Mouse (Mus musculus): Measurements from ENCODE around the gene Ciao2a. TPM values are rescaled to one million over a fixed set of nuclear protein-coding genes. Genes with fewer than 3 reads are reported as not detected.

Ciao2a gene
- 133 and 152 TPM in 2 replicates for polyA plus RNA-seq (2012; ENCODE audit: insufficient read depth, insufficient read length, missing spikeins)

DNA sequence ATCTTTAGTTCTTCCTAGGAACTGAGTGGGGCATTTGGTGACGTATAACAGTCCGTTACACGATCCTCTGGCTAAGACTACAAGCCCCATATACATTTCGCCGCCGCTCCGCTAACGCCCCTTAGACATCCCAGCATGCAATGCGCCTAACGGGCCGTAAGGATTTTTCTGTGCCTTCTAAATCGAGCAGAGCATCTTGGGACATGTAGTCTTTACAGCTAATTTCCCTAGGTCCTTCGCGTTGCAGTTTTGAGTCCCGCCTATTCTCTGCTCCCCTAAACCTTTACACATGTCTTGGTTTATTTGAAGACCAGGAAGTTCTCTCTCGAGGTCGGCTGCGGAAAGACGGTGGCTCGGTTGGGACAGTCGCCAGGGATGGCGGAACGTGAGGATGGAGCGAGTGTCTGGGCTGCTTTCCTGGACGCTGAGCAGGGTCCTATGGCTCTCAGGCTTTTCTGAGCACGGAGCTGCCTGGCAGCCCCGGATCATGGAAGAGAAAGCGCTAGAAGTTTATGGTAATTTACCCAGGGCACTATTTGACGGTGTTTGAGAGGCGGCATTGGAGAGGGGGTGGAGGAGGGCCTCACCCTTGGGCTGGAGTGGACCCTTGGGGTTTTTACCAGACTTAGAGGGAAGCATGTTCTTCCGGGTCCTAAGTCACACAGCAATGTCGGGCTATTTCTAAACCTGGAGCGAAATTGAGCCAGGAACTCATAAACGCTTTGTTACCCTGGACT, at the start of gene Ciao2a, which contains the start of gene Snx1:
TSS of gene Ciao2a (plus strand) at position 156 of the 737 bp plus-strand sequence.
TSS of gene Snx1 (minus strand) at position 132 of the 737 bp plus-strand sequence.
- TF ChIP-seq POLR2A (IDR thresholded peaks at IDR 0.05; ENCODE audit: borderline replicate concordance, low read depth, low read length) (no peak), CTCF (IDR thresholded peaks at IDR 0.05; ENCODE audit: low read depth, low read length) (no peak)
- peak within 1 kb of the TSS; percentile 69 for H3K4me3 ChIP-seq (ENCODE audit: insufficient read depth, low read length)
- H3K4me1 ChIP-seq (ENCODE audit: control insufficient read depth, insufficient read depth, low read length): peaks cover 37% of the 10 kb centered on the region
- H3K27ac ChIP-seq (ENCODE audit: insufficient read depth, low read depth, low read length): peak within 1 kb of the TSS; percentile 83

DNA sequence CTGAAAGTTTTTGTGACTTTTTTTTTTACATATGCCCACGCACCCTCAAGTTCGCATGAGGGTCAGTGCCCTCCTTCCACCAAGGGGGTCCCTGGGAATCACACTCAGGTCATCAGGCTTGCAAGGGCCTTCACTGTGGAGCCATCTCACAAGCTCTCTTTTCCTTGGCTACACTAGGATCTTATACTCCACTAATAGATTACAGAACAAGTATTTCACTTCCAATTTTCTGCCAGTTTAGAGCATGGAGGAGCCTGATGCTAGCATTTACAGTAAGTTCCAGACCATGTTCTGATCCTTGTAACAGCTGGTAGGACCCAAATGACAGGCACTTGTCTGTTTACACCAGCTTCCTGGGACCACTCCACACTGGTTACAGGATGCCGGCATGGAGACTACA, 48.3 kb upstream of the Ciao2a start:
- H3K4me3 ChIP-seq (ENCODE audit: insufficient read depth, low read length): no peak overlapping the region
- TF ChIP-seq CTCF (IDR thresholded peaks at IDR 0.05; ENCODE audit: low read depth, low read length) (no peak), POLR2A (IDR thresholded peaks at IDR 0.05; ENCODE audit: borderline replicate concordance, low read depth, low read length) (no peak)
- H3K27ac ChIP-seq (ENCODE audit: insufficient read depth, low read depth, low read length): no peak overlapping the region
- no peaks in the 10 kb centered on the region for H3K4me1 ChIP-seq (ENCODE audit: control insufficient read depth, insufficient read depth, low read length)

DNA sequence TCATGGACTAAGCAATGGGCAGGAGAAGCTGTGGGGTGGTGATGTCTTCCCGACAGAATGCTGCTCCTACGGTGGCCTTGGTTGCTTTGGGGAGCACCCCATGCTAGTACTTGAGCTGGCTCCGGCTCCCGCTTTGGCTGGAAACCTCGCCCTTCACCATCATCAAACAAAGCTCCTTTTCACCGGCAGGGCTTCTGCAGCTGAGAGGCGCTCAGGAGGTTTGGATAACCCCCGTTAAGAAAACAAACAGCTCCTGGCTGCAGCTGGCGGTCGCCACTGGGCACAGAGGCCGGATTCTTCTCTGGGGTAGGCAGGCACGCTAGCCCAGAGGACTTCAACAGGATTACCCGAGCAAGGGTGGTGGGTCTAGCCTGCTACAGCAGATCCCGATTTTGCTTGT, 47.9 kb upstream of the Ciao2a start:
- TF ChIP-seq CTCF (IDR thresholded peaks at IDR 0.05; ENCODE audit: low read depth, low read length): no peak
- TF ChIP-seq POLR2A (IDR thresholded peaks at IDR 0.05; ENCODE audit: borderline replicate concordance, low read depth, low read length): no peak
- H3K27ac ChIP-seq (ENCODE audit: insufficient read depth, low read depth, low read length): no peak overlapping the region

DNA sequence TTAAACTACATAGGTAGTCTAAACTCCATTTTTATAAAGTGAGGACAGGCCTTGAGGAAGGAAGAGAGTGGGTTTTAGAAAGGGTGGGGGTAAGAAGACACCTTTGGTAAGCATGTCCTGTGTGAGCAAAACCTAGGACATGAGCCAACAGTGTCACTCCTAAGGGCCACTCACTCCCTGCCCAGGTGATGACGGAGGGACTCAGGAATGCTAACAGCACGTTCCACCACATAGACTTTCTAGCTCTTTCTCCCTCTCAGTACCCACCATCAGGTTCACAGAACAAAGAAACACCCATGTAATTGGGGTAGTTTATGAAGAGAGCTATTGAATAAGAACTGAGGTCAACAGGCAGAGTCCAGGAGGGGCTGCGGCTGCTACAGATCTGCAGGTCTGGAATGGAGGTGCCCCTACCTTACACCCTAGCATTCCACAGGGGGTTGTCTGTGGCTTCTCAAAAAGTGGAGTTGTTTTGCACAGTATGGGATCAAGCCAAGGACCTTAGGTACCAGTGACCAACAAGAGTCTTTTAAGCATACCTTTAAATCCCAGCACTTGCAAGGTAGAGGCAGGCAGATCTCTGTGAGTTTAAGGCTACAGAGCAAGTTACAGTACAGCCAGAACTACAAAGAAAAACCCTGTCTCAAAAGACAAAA, 45.5 kb upstream of the Ciao2a start:
- H3K27ac ChIP-seq (ENCODE audit: insufficient read depth, low read depth, low read length): no peak overlapping the region
- TF ChIP-seq CTCF (IDR thresholded peaks at IDR 0.05; ENCODE audit: low read depth, low read length): no peak
- no peak for TF ChIP-seq POLR2A (IDR thresholded peaks at IDR 0.05; ENCODE audit: borderline replicate concordance, low read depth, low read length)

More for the DNA sequence above, 47.9 kb upstream of the Ciao2a start:
- H3K4me1 ChIP-seq (ENCODE audit: control insufficient read depth, insufficient read depth, low read length): no peaks in the 10 kb centered on the region
- H3K4me3 ChIP-seq (ENCODE audit: insufficient read depth, low read length): no peak overlapping the region

DNA sequence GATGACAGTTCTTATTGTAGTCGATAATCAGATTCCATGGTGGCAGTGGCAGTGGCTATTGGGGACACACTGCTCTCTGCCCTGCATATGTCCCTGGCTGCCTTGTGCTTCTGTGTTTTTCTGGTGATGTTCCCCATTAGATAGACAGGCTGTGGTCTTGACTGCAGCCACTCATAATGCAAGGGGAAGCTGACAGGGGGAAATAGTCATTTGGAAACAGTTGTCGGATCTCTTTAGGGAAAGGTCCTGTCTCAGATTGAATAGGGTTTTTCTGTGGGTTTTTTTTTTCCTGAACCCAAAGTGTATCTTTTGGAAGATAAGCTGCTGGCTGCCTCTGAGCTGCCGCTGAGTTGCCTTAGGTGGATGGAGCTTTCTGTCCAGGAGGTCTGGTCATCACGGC, 44.4 kb upstream of the Ciao2a start:
- H3K4me3 ChIP-seq (ENCODE audit: insufficient read depth, low read length): no peak overlapping the region
- TF ChIP-seq POLR2A (IDR thresholded peaks at IDR 0.05; ENCODE audit: borderline replicate concordance, low read depth, low read length) (no peak), CTCF (IDR thresholded peaks at IDR 0.05; ENCODE audit: low read depth, low read length) (no peak)
- no peak overlapping the region for H3K27ac ChIP-seq (ENCODE audit: insufficient read depth, low read depth, low read length)
- no peaks in the 10 kb centered on the region for H3K4me1 ChIP-seq (ENCODE audit: control insufficient read depth, insufficient read depth, low read length)

More for the DNA sequence above, 45.5 kb upstream of the Ciao2a start:
- no peaks in the 10 kb centered on the region for H3K4me1 ChIP-seq (ENCODE audit: control insufficient read depth, insufficient read depth, low read length)
- no peak overlapping the region for H3K4me3 ChIP-seq (ENCODE audit: insufficient read depth, low read length)

DNA sequence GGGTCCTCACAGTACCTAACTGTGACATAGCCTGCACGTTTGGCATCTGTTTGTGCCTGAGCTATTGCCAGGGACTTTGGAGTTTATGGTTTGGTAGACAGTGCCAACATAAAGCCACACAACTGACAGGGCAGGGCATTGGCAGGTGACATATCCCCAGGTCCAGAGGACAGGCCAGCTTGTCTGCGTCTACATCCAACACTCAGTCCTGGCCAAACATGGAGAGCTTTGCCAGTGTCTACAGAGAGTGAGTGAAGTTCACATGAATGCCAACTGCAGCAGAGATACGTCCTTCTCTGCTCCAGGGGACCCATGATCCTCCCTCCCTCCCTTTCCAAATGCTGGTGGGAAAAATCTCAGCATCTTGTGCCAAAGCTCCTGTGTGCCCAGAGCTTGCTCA, 42.2 kb upstream of the Ciao2a start:
- TF ChIP-seq POLR2A (IDR thresholded peaks at IDR 0.05; ENCODE audit: borderline replicate concordance, low read depth, low read length) (no peak), CTCF (IDR thresholded peaks at IDR 0.05; ENCODE audit: low read depth, low read length) (no peak)
- H3K4me3 ChIP-seq (ENCODE audit: insufficient read depth, low read length): no peak overlapping the region
- no peak overlapping the region for H3K27ac ChIP-seq (ENCODE audit: insufficient read depth, low read depth, low read length)
- H3K4me1 ChIP-seq (ENCODE audit: control insufficient read depth, insufficient read depth, low read length): no peaks in the 10 kb centered on the region

DNA sequence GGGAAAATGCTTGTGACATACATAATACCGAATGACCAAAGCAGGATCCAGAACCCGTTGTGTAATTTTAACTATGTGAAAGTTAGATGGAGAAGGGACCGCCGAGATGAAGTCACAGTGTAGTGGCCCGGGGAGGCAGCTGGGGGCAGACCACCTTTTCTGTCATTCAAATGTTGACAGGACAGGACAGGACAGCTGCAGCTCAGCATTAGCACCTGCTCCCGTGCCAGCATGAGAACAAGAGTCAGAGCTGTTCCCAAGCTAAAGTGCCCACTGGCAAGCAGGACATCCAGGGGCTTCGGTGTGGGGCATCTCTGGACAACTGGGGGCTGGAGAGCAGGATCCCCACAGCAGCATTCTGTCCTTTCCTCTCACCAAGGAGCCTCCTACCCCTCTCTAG, 39.3 kb upstream of the Ciao2a start:
- H3K4me1 ChIP-seq (ENCODE audit: control insufficient read depth, insufficient read depth, low read length): no peaks in the 10 kb centered on the region
- H3K27ac ChIP-seq (ENCODE audit: insufficient read depth, low read depth, low read length): no peak overlapping the region
- TF ChIP-seq CTCF (IDR thresholded peaks at IDR 0.05; ENCODE audit: low read depth, low read length): no peak
- TF ChIP-seq POLR2A (IDR thresholded peaks at IDR 0.05; ENCODE audit: borderline replicate concordance, low read depth, low read length): no peak
- H3K4me3 ChIP-seq (ENCODE audit: insufficient read depth, low read length): no peak overlapping the region

DNA sequence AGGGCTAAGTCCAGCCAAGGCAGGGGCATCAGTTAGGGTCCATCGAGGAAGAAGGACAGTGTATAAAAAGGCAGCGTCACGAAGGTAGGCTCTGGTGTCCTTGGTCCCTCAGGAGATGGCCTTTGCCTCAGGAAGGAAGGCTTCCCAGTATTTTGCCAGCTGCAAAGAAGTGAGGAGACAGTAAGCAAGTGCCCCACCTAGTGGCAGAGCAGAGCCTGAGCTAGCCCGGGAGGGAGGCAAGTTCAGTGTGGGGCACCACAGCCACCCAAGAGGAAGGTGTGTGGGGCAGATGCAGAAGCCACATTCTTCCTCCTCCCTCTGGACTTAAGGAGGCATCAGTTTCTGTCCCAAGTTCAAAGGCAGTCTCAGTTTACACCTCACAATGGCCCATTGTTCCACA, 38.0 kb upstream of the Ciao2a start:
- no peaks in the 10 kb centered on the region for H3K4me1 ChIP-seq (ENCODE audit: control insufficient read depth, insufficient read depth, low read length)
- no peak overlapping the region for H3K27ac ChIP-seq (ENCODE audit: insufficient read depth, low read depth, low read length)
- peak; percentile 68 for TF ChIP-seq CTCF (IDR thresholded peaks at IDR 0.05; ENCODE audit: low read depth, low read length)
- TF ChIP-seq POLR2A (IDR thresholded peaks at IDR 0.05; ENCODE audit: borderline replicate concordance, low read depth, low read length): no peak
- H3K4me3 ChIP-seq (ENCODE audit: insufficient read depth, low read length): no peak overlapping the region

DNA sequence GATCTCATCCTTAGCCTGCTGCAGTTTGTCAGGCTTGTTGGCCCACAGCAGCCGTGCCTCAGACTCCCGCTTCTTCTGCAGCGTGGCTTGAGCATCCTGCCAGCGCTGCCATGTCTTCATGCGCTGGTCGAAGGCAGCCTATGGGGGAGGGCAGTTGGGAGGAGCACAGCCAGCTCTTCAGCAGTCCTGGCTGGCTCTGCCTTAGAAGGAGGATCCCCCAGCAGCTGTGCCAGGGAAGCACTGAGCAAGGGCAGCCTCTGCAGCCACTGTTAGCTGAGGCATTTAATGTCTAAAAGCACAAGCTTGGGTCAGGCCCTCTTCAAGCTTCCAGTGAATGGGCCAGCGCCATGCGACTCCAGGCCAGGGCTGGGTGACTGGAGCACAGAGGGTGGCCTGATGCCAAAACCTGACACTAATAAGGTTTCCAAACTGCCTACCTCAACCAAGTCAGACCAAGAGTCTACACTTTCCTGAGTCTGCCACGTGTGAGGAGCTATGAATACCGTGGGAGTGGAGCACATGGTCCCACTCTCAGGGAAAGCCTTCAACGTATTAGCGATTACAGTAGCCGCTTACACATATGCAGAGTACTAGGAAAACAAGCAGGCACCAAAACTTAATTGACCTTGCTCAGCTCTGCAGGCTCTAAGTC, 35.7 kb upstream of the Ciao2a start:
- Histone ChIP-seq H3K4me3 (ENCODE audit: insufficient read depth, low read length) (no peak overlapping the region), H3K4me1 (ENCODE audit: control insufficient read depth, insufficient read depth, low read length) (no peaks in the 10 kb centered on the region), H3K27ac (ENCODE audit: insufficient read depth, low read depth, low read length) (no peak overlapping the region)
- no peak for TF ChIP-seq POLR2A (IDR thresholded peaks at IDR 0.05; ENCODE audit: borderline replicate concordance, low read depth, low read length)
- no peak for TF ChIP-seq CTCF (IDR thresholded peaks at IDR 0.05; ENCODE audit: low read depth, low read length)
